9 mouse cellular contexts compared by ENCODE assay signal in genomic region chr2:19064560-19065362, GRCm38 (mm10).
DNase-seq lines count a peak whose midpoint lies in the region; ATAC-seq lines count a peak whose summit lies in the region.
"Had no signal": no experiment of that assay in that cellular context is flagged by ENCODE, and none has a peak within 500 bp of the region (broad histone marks: within the 10 kb centered on the region; RNA-seq: fewer than 3 reads in every experiment).

No protein-coding gene starts in this region.

- H3K27ac ChIP-seq in heart, embryonic 12.5 days (ENCODE audit: poor library complexity, severe bottlenecking), result no peak overlapping the region
- H3K27ac ChIP-seq: neural tube, embryonic 13.5 days had no signal

- no peak overlapping the region for H3K4me3 ChIP-seq in heart, embryonic 12.5 days
- H3K4me3 ChIP-seq: neural tube, embryonic 13.5 days had no signal

- peak; percentile 60 to 70 for DNase-seq in heart, adult 18-20 months
- peak; percentile 40 for DNase-seq in adrenal gland, postnatal 25 days
- DNase-seq in heart, postnatal 14 days, result peak; percentile 20 to 42
- DNase-seq in lung, postnatal 14 days, result peak; percentile 34
- no peak for DNase-seq in thymus, postnatal 36 days
- no peak for DNase-seq in left cerebral cortex, postnatal 36 days (ENCODE audit: low spot score in 2 of 2)
- no peak for DNase-seq in frontal cortex, postnatal 10 days (ENCODE audit: low spot score in 2 of 2)

- ATAC-seq in heart, embryonic 12.5 days (ENCODE audit: insufficient number of reproducible peaks, low FRiP score), result no peak

- H3K27me3 ChIP-seq in heart, embryonic 12.5 days (replicated peaks), result no peaks in the 10 kb centered on the region
- H3K27me3 ChIP-seq: neural tube, embryonic 13.5 days had no signal

- no peaks in the 10 kb centered on the region for H3K36me3 ChIP-seq in heart, embryonic 12.5 days
- H3K36me3 ChIP-seq: neural tube, embryonic 13.5 days had no signal

- WGBS in heart, embryonic 12.5 days, result 50% methylated on average over 9 of the region's 9 CpGs

- intact Hi-C loops in heart, postnatal 14 days (cut with DNase I), result no loop called here
- intact Hi-C loops in left cerebral cortex, postnatal 36 days (cut with DNase I), result no loop called here

- H3K9ac ChIP-seq in heart, embryonic 12.5 days, result no peak overlapping the region
- H3K9ac ChIP-seq: neural tube, embryonic 13.5 days had no signal

- H3K9me3 ChIP-seq in heart, embryonic 12.5 days (replicated peaks), result no peaks in the 10 kb centered on the region
- H3K9me3 ChIP-seq: neural tube, embryonic 13.5 days had no signal

- H3K4me1 ChIP-seq in heart, embryonic 12.5 days (replicated peaks), result no peaks in the 10 kb centered on the region

- no peak overlapping the region for H3K4me2 ChIP-seq in heart, embryonic 12.5 days
- H3K4me2 ChIP-seq: neural tube, embryonic 13.5 days had no signal

Comparison
In these comparisons a context has a peak if more than half of its experiments do, and no peak if none do; other contexts are left out.
1. DNase-seq: peak in heart, adult 18-20 months (2 of 2), adrenal gland, postnatal 25 days (single experiment), heart, postnatal 14 days (2 of 2) and lung, postnatal 14 days (single experiment); none in thymus, postnatal 36 days (0 of 2), left cerebral cortex, postnatal 36 days (0 of 2) and frontal cortex, postnatal 10 days (0 of 2).